Mouse (Mus musculus): Measurements from ENCODE around the gene Spi1.

- TF ChIP-seq CTCF (IDR thresholded peaks at IDR 0.05; ENCODE audit: borderline replicate concordance, insufficient read depth, low read length) (no peak), POLR2A (IDR thresholded peaks at IDR 0.05; ENCODE audit: low read depth, low read length) (peak; percentile 83)
Measured at GRCm38 (mm10) chr2:91053934-91054382, 28.2 kb upstream of the Spi1 start, which contains the start of gene Psmc3.

Measured in embryonic fibroblast, embryonic 13.5 days (primary cell).